Mouse (Mus musculus): ENCODE results near the gene Reck. TPM values are rescaled to one million over a fixed set of nuclear protein-coding genes. Genes with fewer than 3 reads are reported as not detected.

The Reck gene
- polyA plus RNA-seq (2012; rRNA removed) = 2.2 and 4.0 TPM in 2 replicates

DNA sequence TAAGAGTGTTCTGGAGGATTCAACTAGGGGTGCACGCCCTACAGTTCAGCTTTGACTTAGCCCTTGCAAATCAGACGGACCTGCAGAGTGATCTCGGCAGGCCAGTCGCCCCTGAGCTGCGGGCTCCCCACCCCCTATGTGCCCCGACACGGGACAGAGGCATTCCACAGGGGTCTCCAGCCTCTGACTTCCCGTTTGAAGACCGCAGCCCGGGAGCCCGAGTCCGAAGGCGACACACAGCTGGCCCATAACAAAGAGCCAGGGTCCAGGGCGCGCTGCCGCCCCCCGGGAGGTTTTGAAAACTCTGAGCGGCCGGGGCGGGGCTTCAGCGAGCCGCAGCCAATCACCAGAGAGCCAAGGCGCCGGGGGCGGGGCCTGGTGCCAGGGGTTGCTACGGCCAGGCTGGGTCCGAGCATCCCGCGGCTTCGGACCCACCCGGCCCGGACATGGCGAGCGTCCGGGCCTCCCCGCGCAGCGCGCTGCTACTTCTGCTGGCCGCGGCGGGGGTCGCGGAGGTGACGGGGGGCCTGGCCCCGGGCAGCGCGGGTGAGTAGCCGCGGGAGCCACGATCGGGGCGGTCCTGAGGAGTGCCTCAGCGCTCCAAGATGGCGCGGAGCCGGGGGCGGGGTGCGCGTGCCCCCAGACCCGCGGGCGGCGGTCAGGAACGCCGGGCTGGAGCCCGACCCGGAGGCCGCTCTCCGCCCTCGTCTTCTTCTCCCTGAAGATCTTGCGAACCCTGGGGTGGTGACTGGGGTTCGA lies at the start of gene Reck:
Reck (plus strand) TSS at position 371 of the 759 bp plus-strand sequence.

GRCm38 (mm10) chr4:43840101-43840500 lies 35.2 kb upstream of the Reck start, which contains the start of gene Olfr157:
Gene Olfr157 (minus strand): TSS chr4:43840201.

GRCm38 (mm10) chr4:43851265-43851664 lies 24.1 kb upstream of the Reck start, which contains the start of gene Olfr155:
Gene Olfr155 (plus strand): TSS chr4:43851565.

DNA sequence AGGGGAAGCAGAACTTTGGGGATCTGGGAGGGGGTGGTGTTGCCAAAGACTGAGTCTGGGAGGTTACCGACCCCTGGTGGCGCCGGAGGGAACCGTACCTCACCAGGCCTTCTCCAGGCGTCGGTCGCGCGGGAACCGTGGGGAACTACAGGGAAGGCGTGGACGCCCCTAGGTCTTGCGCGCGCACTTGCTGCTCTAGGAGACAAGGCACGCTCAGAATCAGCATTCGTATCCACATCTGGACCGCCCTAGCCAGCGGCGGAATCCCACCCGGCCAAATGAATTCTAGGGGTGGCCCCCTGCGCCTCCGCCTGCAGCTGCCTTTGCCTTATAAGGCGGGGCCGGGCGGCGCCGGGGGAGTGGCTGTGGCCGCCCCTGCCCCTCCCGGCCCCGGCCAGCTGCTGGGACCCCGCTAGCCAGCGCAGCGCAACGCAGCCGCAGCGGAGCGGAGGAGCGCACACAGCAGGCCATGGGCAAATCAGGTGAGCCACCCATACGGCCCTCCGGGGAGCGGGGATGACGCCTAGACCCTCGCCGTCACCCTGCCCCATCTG lies 82.0 kb downstream of the Reck start, which contains the start of gene Glipr2:
Glipr2 (plus strand) TSS at position 110 of the 554 bp plus-strand sequence.

DNA sequence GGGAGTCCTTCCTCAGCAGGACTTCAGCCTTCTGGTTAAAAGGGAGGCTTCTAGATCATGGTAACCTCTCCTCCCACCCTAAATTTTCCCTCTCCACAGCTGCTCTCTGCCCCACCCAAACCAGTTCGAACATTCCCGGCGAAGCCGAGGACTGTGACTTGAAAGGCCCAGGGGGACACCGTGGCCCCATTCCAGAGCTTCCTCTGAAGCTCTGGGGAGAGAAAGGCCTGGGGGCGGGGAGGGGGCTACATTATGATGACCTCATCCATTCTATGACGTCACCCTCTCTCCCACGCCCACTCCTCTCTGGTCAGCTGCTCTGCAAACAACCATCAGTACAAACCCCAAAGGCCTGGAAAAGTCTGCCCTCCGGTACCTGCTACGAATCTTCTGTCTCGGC lies 107.9 kb downstream of the Reck start, which contains the start of gene Ccin:
Ccin (plus strand) TSS at position 303 of the 400 bp plus-strand sequence.

Other genes starting within 250 kb of the Reck start
- 7.3 and 12.5 TPM in 2 replicates for gene Npr2, start 243.6 kb upstream of the Reck start, polyA plus RNA-seq (2012; rRNA removed)
- 0.19 and 0.75 TPM in 2 replicates for gene Spag8, start 221.9 kb upstream of the Reck start, polyA plus RNA-seq (2012; rRNA removed)
- 43.0 and 58.4 TPM in 2 replicates for gene Hint2, start 219.1 kb upstream of the Reck start, polyA plus RNA-seq (2012; rRNA removed)
- 5.1 and 5.4 TPM in 2 replicates for gene Tmem8b, start 206.6 kb upstream of the Reck start, polyA plus RNA-seq (2012; rRNA removed)
- gene Fam221b, start 206.4 kb upstream of the Reck start, polyA plus RNA-seq (2012; rRNA removed) = 0.08 TPM in 1 of 2 replicates, not detected in the other
- gene Olfr70, start 174.7 kb upstream of the Reck start, polyA plus RNA-seq (2012; rRNA removed) = not detected in 2 replicates
- not detected in 2 replicates for gene Olfr71, start 165.3 kb upstream of the Reck start, polyA plus RNA-seq (2012; rRNA removed)
- 6.2 and 9.7 TPM in 2 replicates for gene Hrct1, start 148.3 kb upstream of the Reck start, polyA plus RNA-seq (2012; rRNA removed)
- 0.37 and 0.73 TPM in 2 replicates for gene Spaar, start 145.5 kb upstream of the Reck start, polyA plus RNA-seq (2012; rRNA removed)
- gene Olfr159, start 104.5 kb upstream of the Reck start, polyA plus RNA-seq (2012; rRNA removed) = not detected in 2 replicates
- gene Olfr156, start 51.6 kb upstream of the Reck start, polyA plus RNA-seq (2012; rRNA removed) = not detected in 2 replicates
- not detected in 2 replicates for gene Olfr157, start 35.3 kb upstream of the Reck start, polyA plus RNA-seq (2012; rRNA removed)
- not detected in 2 replicates for gene Olfr155, start 24.0 kb upstream of the Reck start, polyA plus RNA-seq (2012; rRNA removed)
- gene Glipr2, start 81.9 kb downstream of the Reck start, polyA plus RNA-seq (2012; rRNA removed) = 4.8 and 7.3 TPM in 2 replicates
- gene Ccin, start 108.0 kb downstream of the Reck start, polyA plus RNA-seq (2012; rRNA removed) = not detected in 2 replicates
- gene Clta, start 128.9 kb downstream of the Reck start, polyA plus RNA-seq (2012; rRNA removed) = 64.6 and 109 TPM in 2 replicates
- gene Gne, start 208.6 kb downstream of the Reck start, polyA plus RNA-seq (2012; rRNA removed) = 12.3 and 16.6 TPM in 2 replicates